Mouse (Mus musculus): ENCODE results near the gene Cryba4. TPM values are rescaled to one million over a fixed set of nuclear protein-coding genes. Genes with fewer than 3 reads are reported as not detected.

Gene Cryba4
- total RNA-seq, 4 experiments from 2014 or later: 7.6 to 10.4 (median 8.5) TPM

DNA sequence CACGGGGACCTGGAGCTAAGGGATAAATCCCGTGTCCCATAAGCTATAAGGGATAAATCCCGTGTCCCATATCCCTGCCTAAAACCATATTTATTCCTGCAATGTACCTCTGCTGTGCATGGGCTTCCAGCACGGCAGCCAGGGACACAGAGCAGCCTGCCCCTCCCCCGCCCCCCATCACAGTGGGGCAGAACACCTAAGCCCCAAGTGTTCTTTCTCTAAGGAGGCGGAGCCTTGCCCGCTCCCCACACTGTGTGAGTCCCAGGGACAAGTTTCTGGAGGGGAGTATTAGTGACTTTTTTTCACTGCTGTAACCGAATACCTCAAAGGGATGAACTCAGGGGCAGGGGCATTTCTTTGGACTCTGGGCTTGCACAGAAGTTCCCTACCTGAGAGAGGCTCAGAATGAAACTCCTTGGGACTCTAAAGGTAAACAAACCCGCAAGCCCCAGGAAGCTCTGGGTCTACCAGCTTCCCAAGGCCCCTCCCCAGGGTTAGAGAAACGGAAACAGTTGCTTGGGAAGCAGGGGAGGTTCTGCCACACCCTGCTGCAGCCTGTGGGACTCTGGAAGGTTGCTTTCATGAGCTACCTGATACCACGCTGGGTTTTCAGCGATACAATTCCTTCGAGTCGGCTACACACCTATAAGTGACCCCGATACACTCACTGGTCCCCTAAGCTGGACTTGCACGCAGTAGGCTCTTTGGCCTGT is 45.6 kb downstream of the Cryba4 start:
- DNase-seq (ENCODE audit: low spot score): no peak

DNA sequence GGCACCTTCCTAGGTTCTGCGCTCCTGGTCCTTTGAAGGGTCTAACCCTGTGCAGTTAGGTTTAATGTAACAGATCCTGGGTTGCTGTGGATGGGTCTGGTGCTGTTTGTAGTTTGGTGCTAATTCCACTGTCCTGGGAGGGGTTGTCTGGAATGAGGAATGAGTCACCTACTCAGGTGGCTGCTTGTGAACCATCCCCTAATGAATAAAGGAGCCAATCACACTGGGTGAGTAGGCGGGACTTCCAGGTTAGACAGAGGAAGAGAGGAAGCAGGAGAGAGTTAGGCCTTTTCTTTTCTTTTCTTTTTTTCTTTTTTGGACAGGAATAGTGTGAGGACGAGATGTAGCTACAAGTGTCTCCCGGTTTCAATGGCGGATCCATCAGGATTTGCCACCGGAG is 52.7 kb downstream of the Cryba4 start:
- DNase-seq (ENCODE audit: low spot score): no peak

Other genes starting within 250 kb of the Cryba4 start
- 1 to 10 TPM; 2.0 to 3.4 (median 2.7) TPM for gene Crybb1, start 3.3 kb upstream of the Cryba4 start, total RNA-seq (2022)
- 10 to 100 TPM; 32.2 to 47.1 (median 37.1) TPM for gene Tpst2, start 24.2 kb upstream of the Cryba4 start, total RNA-seq (2022)
- 10 to 100 TPM; 17.0 to 19.1 (median 18.4) TPM for gene Tfip11, start 73.8 kb upstream of the Cryba4 start, total RNA-seq (2022)
- 1 to 10 TPM; 7.8 to 9.4 (median 8.3) TPM for gene Srrd, start 90.5 kb upstream of the Cryba4 start, total RNA-seq (2022)
- gene Hps4, start 90.6 kb upstream of the Cryba4 start, total RNA-seq (2022): 10 to 100 TPM in 2 of 4 experiments, 1 to 10 TPM in 2; 8.5 to 12.6 (median 10.2) TPM
- gene Gm6583, start 103.5 kb upstream of the Cryba4 start, total RNA-seq (2022): not detected
- gene Asphd2, start 142.3 kb upstream of the Cryba4 start, total RNA-seq (2022): under 1 TPM; 0.41 to 0.52 (median 0.47) TPM
- gene Gm6588, start 196.9 kb upstream of the Cryba4 start, total RNA-seq (2022): not detected